Mouse (Mus musculus): Measurements from ENCODE around the gene Smap2. TPM values are rescaled to one million over a fixed set of nuclear protein-coding genes. Genes with fewer than 3 reads are reported as not detected.

Smap2 gene
- polyA plus RNA-seq, 1 experiment from 2014 or later: 19.2 TPM

- H3K4me2 ChIP-seq: no peak overlapping the region
- no peak overlapping the region for H3K27ac ChIP-seq (ENCODE audit: low read depth)
- WGBS: 85% methylated on average over 1 of the region's 1 CpGs
- H3K27me3 ChIP-seq (ENCODE audit: insufficient read depth, low read length): no peaks in the 10 kb centered on the region
- no peak overlapping the region for H3K9ac ChIP-seq
- ATAC-seq (ENCODE audit: insufficient read depth): no peak
- H3K4me1 ChIP-seq (ENCODE audit: insufficient read depth): peaks cover 5% of the 10 kb centered on the region; the same call in 1 of the 2 replicates
- H3K4me3 ChIP-seq (ENCODE audit: low read depth, low read length): no peak overlapping the region
- H3K36me3 ChIP-seq (ENCODE audit: insufficient read depth): no peaks in the 10 kb centered on the region
- no peak for DNase-seq
- no peaks in the 10 kb centered on the region for H3K9me3 ChIP-seq (ENCODE audit: low read depth, low read length)
- no peak for TF ChIP-seq CTCF (IDR thresholded peaks at IDR 0.05; ENCODE audit: low read depth)
Measured at GRCm38 (mm10) chr4:120955586-120955985, 61.5 kb downstream of the Smap2 start.

- WGBS: 89% methylated on average over 1 of the region's 1 CpGs
- no peaks in the 10 kb centered on the region for H3K36me3 ChIP-seq (ENCODE audit: insufficient read depth)
Measured at GRCm38 (mm10) chr4:120953667-120954066, 63.4 kb downstream of the Smap2 start.

GRCm38 (mm10) chr4:120953038-120953437 lies 64.0 kb downstream of the Smap2 start:
- no peaks in the 10 kb centered on the region for H3K27me3 ChIP-seq (ENCODE audit: insufficient read depth, low read length)
- H3K4me1 ChIP-seq (ENCODE audit: insufficient read depth): peaks cover 5% of the 10 kb centered on the region; the same call in 1 of the 2 replicates
- no peak for DNase-seq
- WGBS: 58% methylated on average over 4 of the region's 4 CpGs
- no peak overlapping the region for H3K4me3 ChIP-seq (ENCODE audit: low read depth, low read length)
- no peak overlapping the region for H3K27ac ChIP-seq (ENCODE audit: low read depth)
- no peaks in the 10 kb centered on the region for H3K9me3 ChIP-seq (ENCODE audit: low read depth, low read length)
- no peaks in the 10 kb centered on the region for H3K36me3 ChIP-seq (ENCODE audit: insufficient read depth)
- H3K4me2 ChIP-seq: no peak overlapping the region
- H3K9ac ChIP-seq: no peak overlapping the region
- no peak for ATAC-seq (ENCODE audit: insufficient read depth)
- TF ChIP-seq CTCF (IDR thresholded peaks at IDR 0.05; ENCODE audit: low read depth): no peak

More at GRCm38 (mm10) chr4:120953667-120954066, 63.4 kb downstream of the Smap2 start:
- H3K9me3 ChIP-seq (ENCODE audit: low read depth, low read length): no peaks in the 10 kb centered on the region
- no peaks in the 10 kb centered on the region for H3K27me3 ChIP-seq (ENCODE audit: insufficient read depth, low read length)
- no peak overlapping the region for H3K27ac ChIP-seq (ENCODE audit: low read depth)
- no peak overlapping the region for H3K4me3 ChIP-seq (ENCODE audit: low read depth, low read length)
- H3K9ac ChIP-seq: no peak overlapping the region
- TF ChIP-seq CTCF (IDR thresholded peaks at IDR 0.05; ENCODE audit: low read depth): no peak
- no peak for ATAC-seq (ENCODE audit: insufficient read depth)
- H3K4me2 ChIP-seq: no peak overlapping the region
- DNase-seq: no peak
- H3K4me1 ChIP-seq (ENCODE audit: insufficient read depth): peaks cover 5% of the 10 kb centered on the region; the same call in 1 of the 2 replicates

- Histone ChIP-seq H3K4me1 (ENCODE audit: insufficient read depth) (peaks cover 5% of the 10 kb centered on the region; the same call in 1 of the 2 replicates), H3K27ac (ENCODE audit: low read depth) (peak overlapping the region; percentile 85), H3K9ac (peak overlapping the region; percentile 81), H3K4me3 (ENCODE audit: low read depth, low read length) (peak overlapping the region; percentile 81), H3K4me2 (peak overlapping the region; percentile 88), H3K9me3 (ENCODE audit: low read depth, low read length) (no peaks in the 10 kb centered on the region), H3K36me3 (ENCODE audit: insufficient read depth) (peaks cover 4% of the 10 kb centered on the region; the same call in 1 of the 2 replicates), H3K27me3 (ENCODE audit: insufficient read depth, low read length) (no peaks in the 10 kb centered on the region)
- DNase-seq: peak; percentile 40
- ATAC-seq (ENCODE audit: insufficient read depth): no peak; the same call in 1 of the 2 replicates
- 34% methylated on average over 6 of the region's 6 CpGs for WGBS
- TF ChIP-seq CTCF (IDR thresholded peaks at IDR 0.05; ENCODE audit: low read depth): no peak
Measured at GRCm38 (mm10) chr4:120952163-120952562, 64.9 kb downstream of the Smap2 start.

GRCm38 (mm10) chr4:120951428-120951973 lies 65.5 kb downstream of the Smap2 start, which contains the start of gene Zfp69:
Gene Zfp69 (minus strand): TSS chr4:120951699.
- 0% methylated on average over 58 of the region's 60 CpGs for WGBS
- peak; percentile 94 for DNase-seq
- peak within 1 kb of the TSS; percentile 92 for H3K27ac ChIP-seq (ENCODE audit: low read depth)
- peak within 1 kb of the TSS; percentile 81 for H3K4me3 ChIP-seq (ENCODE audit: low read depth, low read length)
- ATAC-seq (ENCODE audit: insufficient read depth): peak; percentile 98
- TF ChIP-seq CTCF (IDR thresholded peaks at IDR 0.05; ENCODE audit: low read depth): no peak
- H3K36me3 ChIP-seq (ENCODE audit: insufficient read depth): peaks cover 11% of the 10 kb centered on the region
- no peaks in the 10 kb centered on the region for H3K27me3 ChIP-seq (ENCODE audit: insufficient read depth, low read length)
- peak within 1 kb of the TSS; percentile 81 for H3K9ac ChIP-seq
- H3K4me1 ChIP-seq (ENCODE audit: insufficient read depth): peaks cover 5% of the 10 kb centered on the region; the same call in 1 of the 2 replicates
- H3K4me2 ChIP-seq: peak within 1 kb of the TSS; percentile 88
- H3K9me3 ChIP-seq (ENCODE audit: low read depth, low read length): no peaks in the 10 kb centered on the region

GRCm38 (mm10) chr4:120950763-120951427 lies 66.2 kb downstream of the Smap2 start:
- Histone ChIP-seq H3K27me3 (ENCODE audit: insufficient read depth, low read length) (no peaks in the 10 kb centered on the region), H3K4me1 (ENCODE audit: insufficient read depth) (peaks cover 5% of the 10 kb centered on the region; the same call in 1 of the 2 replicates), H3K27ac (ENCODE audit: low read depth) (peak overlapping the region; percentile 92), H3K9me3 (ENCODE audit: low read depth, low read length) (no peaks in the 10 kb centered on the region), H3K4me2 (peak overlapping the region; percentile 88), H3K36me3 (ENCODE audit: insufficient read depth) (peaks cover 17% of the 10 kb centered on the region), H3K4me3 (ENCODE audit: low read depth, low read length) (peak overlapping the region; percentile 81), H3K9ac (peak overlapping the region; percentile 81)
- TF ChIP-seq CTCF (IDR thresholded peaks at IDR 0.05; ENCODE audit: low read depth): no peak
- DNase-seq: peak; percentile 60
- WGBS: 3% methylated on average over 20 of the region's 20 CpGs
- ATAC-seq (ENCODE audit: insufficient read depth): peak; percentile 12; the same call in 1 of the 2 replicates

GRCm38 (mm10) chr4:120948938-120949337 lies 68.1 kb downstream of the Smap2 start:
- no peak for ATAC-seq (ENCODE audit: insufficient read depth)
- H3K4me2 ChIP-seq: peak overlapping the region; percentile 88
- no peak overlapping the region for H3K27ac ChIP-seq (ENCODE audit: low read depth)
- H3K27me3 ChIP-seq (ENCODE audit: insufficient read depth, low read length): no peaks in the 10 kb centered on the region
- H3K4me3 ChIP-seq (ENCODE audit: low read depth, low read length): no peak overlapping the region
- no peak for TF ChIP-seq CTCF (IDR thresholded peaks at IDR 0.05; ENCODE audit: low read depth)
- H3K9me3 ChIP-seq (ENCODE audit: low read depth, low read length): no peaks in the 10 kb centered on the region
- peaks cover 5% of the 10 kb centered on the region; the same call in 1 of the 2 replicates for H3K4me1 ChIP-seq (ENCODE audit: insufficient read depth)
- WGBS: 49% methylated on average over 3 of the region's 3 CpGs
- peaks cover 27% of the 10 kb centered on the region for H3K36me3 ChIP-seq (ENCODE audit: insufficient read depth)
- peak; percentile 59 for DNase-seq
- H3K9ac ChIP-seq: no peak overlapping the region

Measured in lung, embryonic 14.5 days (tissue).